Mouse (Mus musculus) myocyte (in vitro differentiated cells): ENCODE measurements at regions not wholly inside any gene's neighbourhood (a gene's known extent, or its start where the extent isn't known, plus 50 kb on each side); places are given as distances from the start of the nearest gene placed in this dataset.

Experiments used
- H3K27me3 ChIP-seq: one replicate; pipeline ENCODE4 v1.6.1; 2011; ENCODE audit not compliant: control insufficient read depth, insufficient read depth, insufficient read length
- H3K36me3 ChIP-seq: one replicate; pipeline ENCODE4 v1.6.1; 2011; ENCODE audit not compliant: control insufficient read depth, insufficient read depth
- H3K4me2 ChIP-seq: one replicate; pipeline ENCODE4 v1.6.1; 2011; ENCODE audit warnings: low read depth, control low read depth
- H3K4me3 ChIP-seq: one replicate; pipeline ENCODE4 v1.5.1; 2011; ENCODE audit warnings: mild to moderate bottlenecking, control low read depth, moderate library complexity
- H3K79me2 ChIP-seq: one replicate; pipeline ENCODE4 v1.6.1; 2011; ENCODE audit not compliant: control insufficient read depth, insufficient read depth
- H3ac ChIP-seq: one replicate; pipeline ENCODE4 v1.6.1; 2011; ENCODE audit not compliant: control insufficient read depth, insufficient read length
- CEBPB ChIP-seq: IDR thresholded peaks from 2 replicates; pipeline ENCODE4 v1.6.1; 2011; ENCODE audit warnings: mild to moderate bottlenecking, moderate library complexity; ENCODE audit not compliant: poor library complexity, insufficient read depth, severe bottlenecking
- E2F4 ChIP-seq: IDR thresholded peaks from one replicate; pipeline ENCODE4 v1.6.1; 2011; ENCODE audit warnings: mild to moderate bottlenecking, control low read depth, moderate library complexity; ENCODE audit not compliant: insufficient read depth
- MAX ChIP-seq: IDR thresholded peaks from one replicate; pipeline ENCODE4 v1.6.1; 2011; ENCODE audit warnings: low read depth, mild to moderate bottlenecking, control low read depth
- MYOD1 ChIP-seq, 3 experiments: IDR thresholded peaks; one replicate each; pipeline ENCODE4 v1.6.1; 2011; ENCODE audit warnings: control low read depth in 2 of 3, low read depth in 2 of 3, mild to moderate bottlenecking in 2 of 3, moderate library complexity in 1 of 3; ENCODE audit not compliant: insufficient read length in 2 of 3, control insufficient read depth in 1 of 3
- MYOG ChIP-seq, 3 experiments: IDR thresholded peaks; one replicate each; pipeline ENCODE4 v1.6.1; 2011; ENCODE audit warnings: control low read depth in 2 of 3, low read depth in 2 of 3, mild to moderate bottlenecking in 2 of 3; ENCODE audit not compliant: insufficient read length in 2 of 3, control insufficient read depth in 1 of 3, insufficient read depth in 1 of 3
- POLR2A ChIP-seq: IDR thresholded peaks from one replicate; pipeline ENCODE4 v1.6.1; 2011; ENCODE audit warnings: low read depth, mild to moderate bottlenecking, control low read depth, moderate library complexity; ENCODE audit not compliant: insufficient read length
- POLR2AphosphoS2 ChIP-seq: IDR thresholded peaks from one replicate; pipeline ENCODE4 v1.6.1; 2011; ENCODE audit warnings: low read depth, control low read depth; ENCODE audit not compliant: insufficient read length
- REST ChIP-seq: IDR thresholded peaks from one replicate; pipeline ENCODE4 v1.6.1; 2011; ENCODE audit warnings: mild to moderate bottlenecking, control low read depth, moderate library complexity; ENCODE audit not compliant: insufficient read depth, insufficient read length
- SRF ChIP-seq: IDR thresholded peaks from one replicate; pipeline ENCODE4 v1.6.1; 2011; ENCODE audit warnings: low read depth; ENCODE audit not compliant: control insufficient read depth, insufficient read length
- TCF12 ChIP-seq: IDR thresholded peaks from one replicate; pipeline ENCODE4 v1.6.1; 2011; ENCODE audit warnings: mild to moderate bottlenecking, control low read depth; ENCODE audit not compliant: poor library complexity, insufficient read depth, severe bottlenecking
- TCF3 ChIP-seq: IDR thresholded peaks from one replicate; pipeline ENCODE4 v1.6.1; 2011; ENCODE audit warnings: low read depth, control low read depth; ENCODE audit not compliant: insufficient read length
- USF1 ChIP-seq: IDR thresholded peaks from one replicate; pipeline ENCODE4 v1.6.1; 2011; ENCODE audit warnings: low read depth, mild to moderate bottlenecking, control low read depth, moderate library complexity

- no peaks in the 10 kb centered on the region for H3K27me3 ChIP-seq
- H3K79me2 ChIP-seq: no peaks in the 10 kb centered on the region
- no peak overlapping the region for H3K4me3 ChIP-seq
- TF ChIP-seq MYOD1 (IDR thresholded peaks at IDR 0.05; ENCODE audit: control insufficient read depth in 1 of 3, insufficient read length in 2 of 3, low read depth in 2 of 3) (no peak), E2F4 (no peak), TCF3 (no peak), SRF (no peak), CEBPB (no peak), POLR2AphosphoS2 (no peak), POLR2A (no peak), USF1 (no peak), REST (no peak), MYOG (IDR thresholded peaks at IDR 0.05; ENCODE audit: control insufficient read depth in 1 of 3, insufficient read depth in 1 of 3, insufficient read length in 2 of 3, low read depth in 2 of 3) (no peak), TCF12 (no peak), MAX (no peak)
- no peak overlapping the region for H3K4me2 ChIP-seq
- no peaks in the 10 kb centered on the region for H3K36me3 ChIP-seq
- no peak overlapping the region for H3ac ChIP-seq
Observed at GRCm38 (mm10) chr8:90068441-90068840, 279.7 kb downstream of the Tox3 start.

- no peak overlapping the region for H3ac ChIP-seq
- H3K4me3 ChIP-seq: no peak overlapping the region
- no peak for TF ChIP-seq POLR2AphosphoS2
- TF ChIP-seq USF1: no peak
- TF ChIP-seq TCF12: no peak
- TF ChIP-seq POLR2A: no peak
- no peak for TF ChIP-seq MYOD1 (IDR thresholded peaks at IDR 0.05; ENCODE audit: control insufficient read depth in 1 of 3, insufficient read length in 2 of 3, low read depth in 2 of 3)
- TF ChIP-seq SRF: no peak
- no peak for TF ChIP-seq E2F4
- no peak for TF ChIP-seq MYOG (IDR thresholded peaks at IDR 0.05; ENCODE audit: control insufficient read depth in 1 of 3, insufficient read depth in 1 of 3, insufficient read length in 2 of 3, low read depth in 2 of 3)
- no peak for TF ChIP-seq CEBPB
- no peak for TF ChIP-seq TCF3
- no peak for TF ChIP-seq REST
- TF ChIP-seq MAX: no peak
- H3K27me3 ChIP-seq: no peaks in the 10 kb centered on the region
- H3K36me3 ChIP-seq: no peaks in the 10 kb centered on the region
- H3K4me2 ChIP-seq: no peak overlapping the region
- no peaks in the 10 kb centered on the region for H3K79me2 ChIP-seq
Observed at GRCm38 (mm10) chr8:90064381-90064780, 283.8 kb downstream of the Tox3 start.

DNA sequence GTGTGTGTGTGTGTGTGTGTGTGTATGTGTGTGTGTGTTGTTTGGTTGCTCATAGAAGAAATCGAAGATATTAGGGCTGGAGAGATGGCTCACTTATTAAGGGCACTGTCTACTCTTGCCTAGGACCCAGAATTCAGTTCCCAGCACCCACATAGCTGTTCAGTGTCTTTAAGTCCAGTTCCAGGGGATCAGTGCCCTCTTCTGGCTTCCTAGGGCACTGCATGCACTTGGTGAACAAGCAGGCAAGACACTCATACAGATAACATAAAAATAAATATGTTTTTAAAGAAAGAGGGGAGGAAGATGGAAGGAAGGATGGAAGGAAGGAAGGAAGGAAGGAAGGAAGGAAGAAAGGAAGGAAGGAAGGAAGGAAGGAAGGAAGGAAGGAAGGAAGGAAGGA, 284.9 kb downstream of the Tox3 start:
- Histone ChIP-seq H3ac (no peak overlapping the region), H3K79me2 (no peaks in the 10 kb centered on the region), H3K27me3 (no peaks in the 10 kb centered on the region), H3K4me3 (no peak overlapping the region), H3K36me3 (no peaks in the 10 kb centered on the region), H3K4me2 (no peak overlapping the region)
- TF ChIP-seq MYOG (IDR thresholded peaks at IDR 0.05; ENCODE audit: control insufficient read depth in 1 of 3, insufficient read depth in 1 of 3, insufficient read length in 2 of 3, low read depth in 2 of 3) (no peak), POLR2AphosphoS2 (no peak), REST (no peak)

DNA sequence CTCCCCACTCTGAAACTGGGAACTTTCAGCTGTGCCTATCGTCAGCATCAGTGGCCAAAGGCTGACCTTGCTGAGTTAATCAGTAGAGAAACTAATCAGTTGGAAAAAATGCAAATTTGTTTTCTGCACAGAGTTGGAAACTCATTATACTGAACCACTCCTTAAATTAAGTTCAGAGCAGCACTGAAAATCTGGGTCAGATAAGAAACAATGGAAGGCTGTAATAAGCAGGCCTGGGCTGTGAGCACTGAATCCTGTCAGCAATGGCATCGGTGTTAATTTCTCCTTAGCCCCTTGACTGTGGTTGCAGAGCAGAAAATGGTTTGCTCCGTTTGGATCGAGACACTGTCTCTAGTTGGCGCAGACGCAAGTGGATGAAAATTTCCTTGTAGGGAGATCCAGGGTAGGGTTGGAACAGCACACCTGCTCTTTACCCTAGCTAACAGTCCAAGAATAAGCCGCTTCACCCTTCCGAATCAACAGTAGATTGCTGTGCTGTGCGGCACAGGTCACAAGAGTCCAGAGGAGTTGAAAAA, 289.4 kb downstream of the Tox3 start:
- no peaks in the 10 kb centered on the region for H3K79me2 ChIP-seq
- H3K27me3 ChIP-seq: no peaks in the 10 kb centered on the region
- H3K4me3 ChIP-seq: no peak overlapping the region
- no peak overlapping the region for H3K4me2 ChIP-seq
- H3K36me3 ChIP-seq: no peaks in the 10 kb centered on the region
- TF ChIP-seq E2F4: no peak
- no peak for TF ChIP-seq MAX
- TF ChIP-seq USF1: no peak
- TF ChIP-seq TCF12: no peak
- no peak for TF ChIP-seq CEBPB
- no peak for TF ChIP-seq MYOD1 (IDR thresholded peaks at IDR 0.05; ENCODE audit: control insufficient read depth in 1 of 3, insufficient read length in 2 of 3, low read depth in 2 of 3)
- no peak for TF ChIP-seq REST
- no peak for TF ChIP-seq MYOG (IDR thresholded peaks at IDR 0.05; ENCODE audit: control insufficient read depth in 1 of 3, insufficient read depth in 1 of 3, insufficient read length in 2 of 3, low read depth in 2 of 3)
- no peak for TF ChIP-seq POLR2AphosphoS2
- TF ChIP-seq SRF: no peak
- TF ChIP-seq TCF3: no peak
- TF ChIP-seq POLR2A: no peak
- H3ac ChIP-seq: no peak overlapping the region

DNA sequence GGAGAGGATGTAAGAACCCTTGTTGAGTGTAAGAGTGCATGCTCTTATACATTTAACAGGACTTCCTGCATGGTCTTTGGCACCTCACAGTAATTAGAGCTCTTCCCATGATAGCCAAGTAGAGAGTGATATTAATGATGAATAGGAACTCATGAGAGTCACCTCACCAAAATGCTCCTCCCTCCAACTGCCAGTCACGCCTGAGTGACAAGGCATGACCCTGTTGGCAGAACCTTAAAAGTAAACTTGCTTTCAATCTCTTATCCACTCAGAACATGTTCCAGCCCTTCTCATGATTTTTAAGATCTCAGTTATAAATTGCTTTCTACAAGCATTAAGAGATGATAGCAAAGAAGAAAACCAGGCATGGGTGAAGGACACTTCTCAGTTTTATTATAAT, 291.8 kb downstream of the Tox3 start:
- Histone ChIP-seq H3K4me2 (no peak overlapping the region), H3K36me3 (no peaks in the 10 kb centered on the region), H3K4me3 (no peak overlapping the region), H3K79me2 (no peaks in the 10 kb centered on the region), H3K27me3 (no peaks in the 10 kb centered on the region), H3ac (no peak overlapping the region)
- TF ChIP-seq CEBPB: no peak
- TF ChIP-seq MYOG (IDR thresholded peaks at IDR 0.05; ENCODE audit: control insufficient read depth in 1 of 3, insufficient read depth in 1 of 3, insufficient read length in 2 of 3, low read depth in 2 of 3): no peak
- no peak for TF ChIP-seq POLR2A
- no peak for TF ChIP-seq TCF12
- no peak for TF ChIP-seq POLR2AphosphoS2
- no peak for TF ChIP-seq REST
- TF ChIP-seq TCF3: no peak
- TF ChIP-seq SRF: no peak
